Mouse (Mus musculus) midbrain, embryonic 10.5 days (tissue): Measurements from ENCODE around the gene Marc2. TPM values are rescaled to one million over a fixed set of nuclear protein-coding genes. Genes with fewer than 3 reads are reported as not detected.
A peak's percentile ranks its signal among the peaks of the same experiment; 100 is the strongest.

ENCODE experiments used
- microRNA counts: library from miRNA; unstranded; fragments of <30 nt; microRNA quantifications from one replicate; lab custom pipeline; 2017
- microRNA-seq: library from miRNA; unstranded; fragments of <30 nt; microRNA quantifications from one replicate; pipeline ENCODE4, GENCODE M21; 2017
- polyA plus RNA-seq: library from polyadenylated mRNA; unstranded; fragments of >200 nt; fragmentation: Nextera tagmentation; extraction: Ambion mirVana; gene quantifications from 2 replicates; pipeline ENCODE4 v1.2.1, GENCODE M21; 2016

The Marc2 gene
- polyA plus RNA-seq, 1 experiment from 2014 or later = 85.7 TPM

MicroRNA genes within 50 kb of the gene (microRNA counts, 519-probe panel; counts per million panel counts)
- microRNA mmu-miR-1981 (lab: Ali Mortazavi, UCI) = not detected

Small RNAs within 50 kb of the gene (microRNA-seq; reads per million reads assigned to microRNA genes)
- 128 reads per million, percentile 54 among the genes with 10 or more reads in this experiment for gene Mir1981

Other genes starting within 250 kb of the Marc2 start
- 2.5 and 4.8 TPM in 2 replicates for gene Hlx, start 113.8 kb downstream of the Marc2 start, polyA plus RNA-seq
- 0.11 TPM in 1 of 2 replicates, not detected in the other for gene Marc1, start 35.1 kb downstream of the Marc2 start, polyA plus RNA-seq
- 0.57 and 0.62 TPM in 2 replicates for gene C130074G19Rik, start 36.8 kb upstream of the Marc2 start, polyA plus RNA-seq
- 3.0 and 3.7 TPM in 2 replicates for gene Mark1, start 153.1 kb upstream of the Marc2 start, polyA plus RNA-seq